Comparison of ENCODE assay signal across 8 mouse cellular contexts in genomic region chr5:67847253-67848165, GRCm38 (mm10). TPM values are rescaled to one million over a fixed set of nuclear protein-coding genes. Genes with fewer than 3 reads are reported as not detected.
DNase-seq lines count a peak whose midpoint lies in the region; ATAC-seq lines count a peak whose summit lies in the region.

Gene Atp8a1 (minus strand): TSS chr5:67847434.

- H3K27me3 ChIP-seq in megakaryocyte, embryonic 14.5 days (replicated peaks) = no peaks in the 10 kb centered on the region

- intact Hi-C loops in gastrocnemius, postnatal 14 days (cut with DNase I; ENCODE audit: low total_unique reads) = no loop called here

- no peaks in the 10 kb centered on the region for H3K9me3 ChIP-seq in megakaryocyte, embryonic 14.5 days

- H3K36me3 ChIP-seq in megakaryocyte, embryonic 14.5 days (replicated peaks; ENCODE audit: low read length) = peaks cover 19% of the 10 kb centered on the region

- DNase-seq in adrenal gland, adult 18-20 months (ENCODE audit: low spot score in 2 of 2) = peak; percentile 99
- peak; percentile 98 for DNase-seq in embryo, embryonic 10.5 days (ENCODE audit: low spot score)
- peak; percentile 99 for DNase-seq in gastrocnemius, postnatal 14 days
- peak; percentile 94 to 98 for DNase-seq in left cerebral cortex, adult 9 months (ENCODE audit: low spot score in 2 of 2)
- peak; percentile 97 to 98 for DNase-seq in right cerebral cortex, adult 2 months (ENCODE audit: low spot score in 2 of 2)
- DNase-seq in urinary bladder, postnatal 10 days (ENCODE audit: low spot score) = peak; percentile 87

- H3K4me1 ChIP-seq in megakaryocyte, embryonic 14.5 days = peaks cover 54% of the 10 kb centered on the region

- peak within 1 kb of the TSS; percentile 100 for H3K4me3 ChIP-seq in megakaryocyte, embryonic 14.5 days (replicated peaks)

- peak; percentile 83 for ATAC-seq in inflammation-experienced regulatory T-cells, adult 6 months

RNA-seq across cellular contexts. Expression of gene Atp8a1, which starts in this region (rescaled TPM):
- total RNA-seq in adrenal gland, adult 18-20 months (2021) = 10 to 100 TPM; 16.6 to 36.1 TPM
- 10 to 100 TPM; 14.2 to 14.4 TPM for total RNA-seq in gastrocnemius, postnatal 14 days (2021)
- 10 to 100 TPM in 2 of 3 experiments, 1 to 10 TPM in 1; 5.0 to 12.7 (median 12.0) TPM for polyA plus RNA-seq in inflammation-experienced regulatory T-cells, adult 6 months (2017; shearing (Covaris generic))
- polyA plus RNA-seq in megakaryocyte, embryonic 14.5 days (2012; ENCODE audit: insufficient read depth, low replicate concordance) = 39.1 and 107 TPM in 2 replicates

Comparison
In these comparisons a context has a peak if more than half of its experiments do, and no peak if none do; other contexts are left out.
1. Peak in every context shown above with its lines: DNase-seq, ATAC-seq and H3K4me3 ChIP-seq.